Mouse (Mus musculus) thymus, adult 2 months (tissue): ENCODE measurements around the gene Rfc4.

Experiments
- CTCF ChIP-seq: fragments of 200-500 bp; IDR thresholded peaks from 2 replicates; pipeline ENCODE4 v1.5.1; 2012; ENCODE audit warnings: mild to moderate bottlenecking, control low read depth, low read length, moderate library complexity, borderline replicate concordance; ENCODE audit not compliant: control insufficient read depth, poor library complexity, insufficient read depth; ENCODE audit errors: extremely low read depth
- POLR2A ChIP-seq: fragments of 200-500 bp; IDR thresholded peaks from 2 replicates; pipeline ENCODE4 v1.6.1; 2012; ENCODE audit warnings: mild to moderate bottlenecking, low read length, control low read depth, moderate library complexity; ENCODE audit not compliant: control insufficient read depth, poor library complexity, insufficient read depth; ENCODE audit errors: extremely low read depth

- TF ChIP-seq CTCF = no peak
- TF ChIP-seq POLR2A = no peak
Observed at GRCm38 (mm10) chr16:23112861-23113435, 14.6 kb downstream of the Rfc4 start.
